Comparison of ENCODE assay signal across 15 mouse cellular contexts in the genomic region with DNA sequence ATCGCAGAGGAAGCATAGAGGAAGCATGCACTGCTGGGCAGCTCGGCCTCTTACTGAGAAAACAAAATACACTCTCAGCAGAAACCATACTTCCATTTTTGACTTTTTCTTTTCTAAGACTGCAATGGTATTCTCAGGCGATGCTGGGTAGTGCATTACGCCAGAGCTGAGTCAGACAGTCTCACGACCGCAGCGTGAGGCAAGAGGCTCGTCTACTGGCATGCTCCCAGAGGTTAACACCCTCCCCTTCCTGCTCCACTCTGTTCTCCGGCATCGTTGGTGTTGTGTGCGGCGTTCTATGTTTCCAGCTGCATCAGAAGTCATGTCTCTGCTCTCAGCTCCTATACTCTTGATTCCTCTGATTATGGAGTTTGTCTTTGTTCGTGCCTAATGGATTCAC.
DNase-seq lines count a peak whose midpoint lies in the region; ATAC-seq and TF ChIP-seq lines count a peak whose summit lies in the region.
"Had no signal": no experiment of that assay in that cellular context is flagged by ENCODE, and none has a peak within 500 bp of the region (broad histone marks: within the 10 kb centered on the region; RNA-seq: fewer than 3 reads in every experiment).

No protein-coding gene starts in this region.

- H3K27me3 ChIP-seq in liver, embryonic 14.5 days (ENCODE audit: control insufficient read depth, insufficient read depth, low read length): no peaks in the 10 kb centered on the region
- no peaks in the 10 kb centered on the region for H3K27me3 ChIP-seq in liver, embryonic 11.5 days (replicated peaks; ENCODE audit: control insufficient read depth, insufficient read depth, low read length)
- no peaks in the 10 kb centered on the region for H3K27me3 ChIP-seq in myocyte (ENCODE audit: control insufficient read depth, insufficient read depth, insufficient read length)
- H3K27me3 ChIP-seq: neural tube, embryonic 15.5 days had no signal

- no peak overlapping the region for H3K4me3 ChIP-seq in liver, embryonic 14.5 days (ENCODE audit: insufficient read depth in 1 of 2, low read depth in 2 of 2, low read length in 2 of 2)
- H3K4me3 ChIP-seq in liver, embryonic 11.5 days (ENCODE audit: low read depth, low read length): no peak overlapping the region
- no peak overlapping the region for H3K4me3 ChIP-seq in embryonic fibroblast, embryonic 13.5 days (ENCODE audit: insufficient read depth, low read length)
- no peak overlapping the region for H3K4me3 ChIP-seq in myocyte
- H3K4me3 ChIP-seq: neural tube, embryonic 15.5 days had no signal

- no peak overlapping the region for H3ac ChIP-seq in myocyte (ENCODE audit: control insufficient read depth, insufficient read length)

- TF ChIP-seq POLR2A in embryonic fibroblast, embryonic 13.5 days (IDR thresholded peaks at IDR 0.05; ENCODE audit: low read depth, low read length): no peak
- no peak for TF ChIP-seq POLR2A in myocyte (IDR thresholded peaks at IDR 0.05; ENCODE audit: insufficient read length, low read depth)

- H3K27ac ChIP-seq in liver, embryonic 14.5 days: no peak overlapping the region
- H3K27ac ChIP-seq in liver, embryonic 11.5 days (ENCODE audit: low read depth, low read length): no peak overlapping the region
- peak overlapping the region; percentile 34; the same call in 1 of the 2 replicates for H3K27ac ChIP-seq in embryonic fibroblast, embryonic 13.5 days (ENCODE audit: insufficient read depth, low read length)
- H3K27ac ChIP-seq: hindbrain, embryonic 14.5 days; neural tube, embryonic 15.5 days; stomach, postnatal 0 days had no signal

- ATAC-seq in frontal cortex, adult (ENCODE audit: low TSS enrichment): peak; percentile 60; the same call in 1 of the 2 replicates
- peak; percentile 21; the same call in 1 of the 2 replicates for ATAC-seq in liver, embryonic 14.5 days (ENCODE audit: insufficient read depth)
- no peak for ATAC-seq in liver, embryonic 11.5 days (replicated peaks; ENCODE audit: low FRiP score)

- H3K36me3 ChIP-seq in liver, embryonic 14.5 days (replicated peaks; ENCODE audit: control insufficient read depth, insufficient read depth, low read depth): peaks cover 3% of the 10 kb centered on the region; the same call in 1 of the 2 replicates
- H3K36me3 ChIP-seq in liver, embryonic 11.5 days (ENCODE audit: control insufficient read depth, insufficient read depth, low read length): peaks cover 12% of the 10 kb centered on the region; the same call in 1 of the 2 replicates
- peaks cover 6% of the 10 kb centered on the region for H3K36me3 ChIP-seq in myocyte (ENCODE audit: control insufficient read depth, insufficient read depth)

- no peak overlapping the region for H3K4me2 ChIP-seq in liver, embryonic 14.5 days (ENCODE audit: low read depth)
- no peak overlapping the region for H3K4me2 ChIP-seq in liver, embryonic 11.5 days
- H3K4me2 ChIP-seq in myocyte (ENCODE audit: low read depth): peak overlapping the region; percentile 18
- H3K4me2 ChIP-seq: hindbrain, embryonic 14.5 days; midbrain, embryonic 11.5 days; neural tube, embryonic 15.5 days had no signal

- H3K4me1 ChIP-seq in liver, embryonic 14.5 days (replicated peaks; ENCODE audit: control insufficient read depth in 2 of 2, insufficient read depth in 2 of 2, low read length in 1 of 2): no peaks in the 10 kb centered on the region
- no peaks in the 10 kb centered on the region for H3K4me1 ChIP-seq in liver, embryonic 11.5 days (replicated peaks; ENCODE audit: control insufficient read depth, insufficient read depth, low read length)
- H3K4me1 ChIP-seq in embryonic fibroblast, embryonic 13.5 days (ENCODE audit: control insufficient read depth, insufficient read depth, low read length): peaks cover 5% of the 10 kb centered on the region
- H3K4me1 ChIP-seq: neural tube, embryonic 15.5 days had no signal

- WGBS in liver, embryonic 14.5 days (ENCODE audit: insufficient replicate concordance): 81% methylated on average over 13 of the region's 13 CpGs
- WGBS in liver, embryonic 11.5 days: 91% methylated on average over 13 of the region's 13 CpGs

- no peaks in the 10 kb centered on the region for H3K79me2 ChIP-seq in myocyte (ENCODE audit: control insufficient read depth, insufficient read depth)

- no peak for DNase-seq in frontal cortex, postnatal 14 days (ENCODE audit: low spot score in 2 of 2)
- DNase-seq in liver, embryonic 14.5 days (ENCODE audit: low read depth in 3 of 3, low spot score in 3 of 3): no peak
- DNase-seq in liver, embryonic 11.5 days (ENCODE audit: low spot score): no peak
- no peak for DNase-seq in spleen, adult 12 weeks (ENCODE audit: low spot score)
- no peak for DNase-seq in gastrocnemius, postnatal 10 days
- DNase-seq: cerebellum, adult 9-10 months; gastrocnemius, postnatal 25 days; left cerebral cortex, postnatal 4 days had no signal

- TF ChIP-seq EP300 in liver, embryonic 14.5 days (IDR thresholded peaks at IDR 0.05; ENCODE audit: low read depth): no peak

- H3K9ac ChIP-seq in liver, embryonic 14.5 days (replicated peaks): no peak overlapping the region
- H3K9ac ChIP-seq in liver, embryonic 11.5 days (ENCODE audit: low read depth, low read length): no peak overlapping the region
- H3K9ac ChIP-seq: hindbrain, embryonic 14.5 days; neural tube, embryonic 15.5 days had no signal

- no peak for TF ChIP-seq CTCF in liver, embryonic 14.5 days (IDR thresholded peaks at IDR 0.05; ENCODE audit: low read depth)
- no peak for TF ChIP-seq CTCF in embryonic fibroblast, embryonic 13.5 days (IDR thresholded peaks at IDR 0.05; ENCODE audit: borderline replicate concordance, insufficient read depth, low read length)

- no peaks in the 10 kb centered on the region for H3K9me3 ChIP-seq in liver, embryonic 14.5 days (ENCODE audit: control insufficient read depth, low read length)
- H3K9me3 ChIP-seq in liver, embryonic 11.5 days (ENCODE audit: control insufficient read depth, low read length): no peaks in the 10 kb centered on the region
- H3K9me3 ChIP-seq: neural tube, embryonic 15.5 days had no signal

TF ChIP-seq in myocyte, 11 proteins besides CTCF, POLR2A, EP300 and RAD21:
- TF ChIP-seq E2F4 (IDR thresholded peaks at IDR 0.05; ENCODE audit: insufficient read depth) (no peak), TCF12 (IDR thresholded peaks at IDR 0.05; ENCODE audit: insufficient read depth, poor library complexity, severe bottlenecking) (no peak), REST (IDR thresholded peaks at IDR 0.05; ENCODE audit: insufficient read depth, insufficient read length) (no peak), SRF (IDR thresholded peaks at IDR 0.05; ENCODE audit: control insufficient read depth, insufficient read length, low read depth) (no peak), USF1 (IDR thresholded peaks at IDR 0.05; ENCODE audit: low read depth) (no peak), CEBPB (IDR thresholded peaks at IDR 0.05; ENCODE audit: insufficient read depth, poor library complexity, severe bottlenecking) (no peak), TCF3 (IDR thresholded peaks at IDR 0.05; ENCODE audit: insufficient read length, low read depth) (no peak), MAX (IDR thresholded peaks at IDR 0.05; ENCODE audit: low read depth) (no peak), POLR2AphosphoS2 (IDR thresholded peaks at IDR 0.05; ENCODE audit: insufficient read length, low read depth) (no peak), MYOD1 (IDR thresholded peaks at IDR 0.05; ENCODE audit: control insufficient read depth in 1 of 3, insufficient read length in 2 of 3, low read depth in 2 of 3) (no peak), MYOG (IDR thresholded peaks at IDR 0.05; ENCODE audit: control insufficient read depth in 1 of 3, insufficient read depth in 1 of 3, insufficient read length in 2 of 3, low read depth in 2 of 3) (no peak)
